Mouse (Mus musculus) NIH3T3 (cell line): ENCODE measurements around the gene Relb.
A peak's percentile ranks its signal among the peaks of the same experiment; 100 is the strongest.

Experiments used
- DNase-seq: peaks from one replicate; pipeline ENCODE4 v3.0.0-alpha.2; 2012; ENCODE audit warnings: low read depth

Relb gene

DNA sequence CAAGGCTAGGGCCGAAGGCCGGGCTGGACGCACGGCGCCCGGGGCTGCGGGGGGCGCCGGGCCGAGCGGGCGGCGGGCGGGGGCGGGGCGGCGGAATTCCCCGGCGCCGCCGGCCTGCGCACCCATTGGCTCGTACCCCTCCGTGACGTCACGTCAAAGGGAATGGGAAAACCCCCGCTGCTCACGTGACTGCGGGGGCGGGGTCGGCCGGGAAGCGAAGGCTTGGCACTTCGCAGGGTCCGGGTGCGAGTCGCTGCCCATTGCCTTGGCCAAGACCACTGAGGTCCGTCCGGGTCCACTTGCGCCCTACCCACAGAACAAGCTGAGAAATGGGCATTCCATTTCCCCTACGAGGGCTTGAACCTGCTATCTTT lies at the start of gene Relb:
TSS of gene Relb (minus strand) at position 78 of the 374 bp plus-strand sequence.
- peak; percentile 97 for DNase-seq

DNA sequence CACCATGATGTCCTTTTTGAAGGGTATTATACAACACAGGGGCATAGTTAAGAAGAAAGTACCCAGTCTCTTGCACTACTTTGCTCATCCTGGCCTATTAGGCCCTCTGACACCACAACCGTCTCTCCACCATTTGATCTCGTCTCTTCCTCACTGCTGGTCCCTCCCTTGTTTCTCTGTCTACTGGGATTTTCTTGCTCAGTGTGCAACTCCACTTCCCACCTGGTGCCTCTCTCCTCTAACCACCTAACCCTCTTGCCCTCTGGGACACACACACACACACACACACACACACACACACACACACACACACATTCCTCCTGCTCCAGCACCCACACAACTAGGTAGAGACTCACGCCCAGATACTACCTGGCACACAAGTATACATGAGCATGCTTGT lies 49.7 kb upstream of the Relb start:
- no peak for DNase-seq

DNA sequence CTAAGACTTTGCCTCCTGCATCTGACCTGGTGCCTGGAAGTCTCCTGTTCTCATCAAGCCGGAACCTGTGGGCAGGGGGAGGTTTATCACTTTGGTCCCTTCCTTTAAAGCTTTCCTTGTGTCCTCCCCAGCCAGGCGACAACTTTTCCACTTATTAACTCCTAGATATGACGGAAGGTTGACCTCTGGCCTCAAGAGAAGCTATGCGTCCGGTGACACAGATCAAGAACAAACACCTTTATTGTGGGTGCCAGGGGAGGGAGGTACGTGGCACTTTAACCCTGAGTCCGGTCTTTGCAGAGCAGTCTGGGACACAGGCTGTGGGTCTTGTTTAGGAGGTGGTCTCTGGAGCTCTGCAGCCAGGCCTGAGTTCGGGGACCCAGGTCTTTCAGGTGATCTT lies 48.6 kb upstream of the Relb start, which contains the start of gene Apoc2:
TSS of gene Apoc2 (minus strand) at position 70 of the 400 bp plus-strand sequence.
- no peak for DNase-seq

DNA sequence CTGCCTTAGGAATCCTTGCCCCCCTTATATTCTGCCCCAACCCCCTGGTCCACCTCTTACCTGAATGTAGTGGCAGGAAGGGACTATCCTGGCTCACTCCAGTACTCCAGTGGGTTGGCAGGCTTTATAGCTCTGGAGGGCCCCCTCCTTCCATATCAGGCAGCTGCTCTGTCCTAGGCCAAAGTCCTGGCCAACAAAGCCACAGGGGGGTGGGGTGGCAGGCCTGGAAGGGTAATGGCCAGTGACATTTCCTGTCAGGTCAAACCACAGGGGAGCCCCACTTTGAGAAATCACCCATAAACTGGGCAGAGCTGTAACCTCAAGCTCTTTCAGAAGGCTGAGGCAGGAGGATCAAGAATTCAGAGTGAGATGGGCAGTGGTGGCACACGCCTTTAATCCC lies 47.4 kb upstream of the Relb start:
- DNase-seq = no peak

DNA sequence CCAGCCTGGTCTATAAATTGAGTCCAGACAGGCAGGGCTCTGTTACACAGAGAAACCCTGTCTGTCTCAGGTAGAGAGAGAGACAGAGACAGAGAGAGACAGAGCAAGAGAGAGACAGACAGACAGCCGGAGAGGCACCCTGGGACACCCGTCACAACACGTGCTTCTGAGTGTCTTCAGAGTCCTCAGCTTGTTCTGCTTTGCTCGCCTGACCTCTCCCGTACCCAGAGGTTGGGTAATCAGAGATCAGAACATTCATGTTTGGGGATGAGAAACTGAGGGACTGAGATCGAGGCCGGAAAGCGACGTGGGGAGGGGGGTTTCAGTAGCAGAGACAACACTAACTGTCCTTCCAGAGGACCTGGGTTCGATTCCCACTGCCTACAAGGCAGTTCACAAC lies 46.6 kb upstream of the Relb start:
- DNase-seq = no peak

DNA sequence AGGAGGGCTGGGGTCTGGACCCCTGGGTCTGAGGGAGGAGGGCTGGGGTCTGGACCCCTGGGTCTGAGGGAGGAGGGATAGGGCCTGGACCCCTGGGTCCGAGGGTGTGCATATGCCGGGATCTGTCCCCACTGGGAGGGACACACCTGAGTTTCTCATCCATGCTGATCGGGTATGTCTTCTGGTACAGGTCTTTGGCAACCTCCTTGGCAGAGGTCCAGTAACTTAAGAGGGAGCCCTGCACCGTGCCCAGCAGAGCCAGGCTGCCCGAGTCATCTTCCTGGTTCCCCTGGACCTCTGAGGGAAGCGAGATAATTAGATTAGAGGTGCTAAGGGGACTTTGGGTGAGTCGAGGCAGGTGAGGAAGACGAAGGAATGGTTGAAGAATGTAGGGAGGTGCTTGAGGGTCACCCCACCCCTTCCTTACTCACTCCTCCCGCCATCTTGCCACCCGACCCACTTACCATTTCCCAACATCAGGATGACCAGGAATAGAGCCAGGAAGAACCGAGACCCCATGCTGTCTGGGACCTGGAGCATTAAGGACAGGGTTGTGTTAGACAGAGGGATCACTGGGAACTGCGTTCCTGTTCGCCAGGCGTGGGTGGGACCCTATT lies 44.0 kb upstream of the Relb start:
- DNase-seq = peak; percentile 21

DNA sequence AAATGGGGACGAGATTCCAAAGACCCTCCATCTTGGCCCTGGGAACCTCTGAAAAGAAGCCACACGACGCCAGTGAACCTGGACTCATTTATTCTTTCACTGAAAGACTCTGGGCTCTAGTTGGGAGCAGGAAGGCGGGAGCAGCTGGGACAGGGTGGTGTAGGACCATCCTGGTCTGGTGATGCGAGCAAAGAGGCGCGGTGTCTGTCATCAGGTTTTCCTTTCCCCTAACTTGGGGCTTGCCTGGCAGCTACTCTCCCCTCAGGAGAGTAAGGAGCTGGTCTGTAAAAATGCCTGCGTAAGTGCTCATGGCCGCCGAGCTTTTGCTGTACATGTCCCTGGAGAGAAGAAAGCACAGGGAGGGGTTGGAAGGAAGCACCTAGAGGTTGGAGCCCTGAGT lies 42.3 kb upstream of the Relb start:
- no peak for DNase-seq

DNA sequence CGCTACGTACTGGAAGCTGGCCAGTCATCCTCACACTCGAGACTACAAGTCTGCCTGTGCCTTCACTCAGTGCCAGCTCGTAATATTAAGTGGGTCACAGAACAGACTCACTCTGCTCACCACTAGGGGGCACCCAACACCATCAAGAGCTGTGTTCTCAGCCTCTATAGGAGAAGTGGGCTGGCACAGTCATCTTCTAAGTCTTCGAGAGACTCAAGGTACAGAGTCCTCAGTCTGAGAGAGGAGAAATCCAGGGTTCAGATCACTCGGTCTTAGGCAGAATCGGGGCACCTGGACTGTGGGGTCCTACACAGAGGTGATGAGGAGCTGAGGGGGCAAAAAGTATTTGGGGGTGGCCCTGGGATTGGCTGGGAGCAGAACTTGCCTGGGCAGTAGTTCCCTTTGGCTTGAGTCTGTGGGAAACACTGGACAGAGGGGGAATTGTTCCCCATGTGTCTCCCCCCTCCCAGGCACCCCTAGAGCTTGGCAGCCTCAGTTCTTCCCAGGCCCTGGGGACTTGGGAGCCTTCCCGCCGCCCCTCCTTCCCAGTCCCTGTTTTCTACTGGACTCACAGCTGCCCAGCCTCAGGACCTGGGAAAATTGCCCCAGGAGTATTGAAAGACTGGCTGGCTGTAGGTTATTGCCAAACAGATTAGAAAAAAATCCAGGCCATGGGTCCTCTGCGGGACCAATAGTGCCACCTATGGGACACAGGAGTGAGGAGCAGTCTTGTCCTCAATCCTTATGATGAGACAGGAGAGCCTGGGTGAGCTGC lies 39.9 kb upstream of the Relb start:
- peak; percentile 97 for DNase-seq

DNA sequence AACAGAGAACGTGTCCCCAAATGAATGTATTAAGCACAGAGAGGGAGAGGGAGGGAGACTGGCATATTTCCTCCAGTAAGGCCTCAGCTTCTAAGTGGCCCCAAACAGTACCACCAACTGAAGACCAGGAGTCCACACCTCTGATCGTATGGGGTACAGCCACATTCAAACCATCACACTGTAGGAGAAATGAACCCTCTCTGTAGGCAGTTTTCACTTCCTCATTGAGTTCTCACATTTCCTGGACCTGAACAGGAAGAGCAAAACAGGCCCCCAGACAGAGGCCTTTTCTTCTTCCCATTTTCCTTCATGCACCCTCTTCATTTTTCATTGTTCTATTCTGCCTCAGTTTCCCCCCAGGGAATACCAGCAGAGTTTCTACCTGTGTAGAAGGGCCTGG lies 38.2 kb upstream of the Relb start:
- no peak for DNase-seq

DNA sequence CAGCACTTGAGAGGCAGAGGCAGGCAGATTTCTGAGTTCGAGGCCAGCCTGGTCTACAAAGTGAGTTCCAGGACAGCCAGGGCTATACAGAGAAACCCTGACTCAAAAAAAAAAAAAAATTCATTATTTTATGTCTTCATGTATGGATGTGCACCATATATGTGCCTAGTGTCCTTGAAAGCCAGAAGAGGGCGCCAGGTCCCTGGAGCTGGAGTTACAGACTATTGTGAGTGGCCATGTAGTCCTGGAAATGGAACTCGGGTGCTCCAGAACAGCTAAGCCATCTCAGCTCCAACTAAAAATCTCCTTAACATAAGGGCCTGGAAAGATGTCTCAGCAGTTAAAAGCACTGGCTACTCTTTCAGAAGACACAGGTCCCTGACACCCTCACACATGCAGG lies 37.5 kb upstream of the Relb start:
- peak; percentile 53 for DNase-seq

DNA sequence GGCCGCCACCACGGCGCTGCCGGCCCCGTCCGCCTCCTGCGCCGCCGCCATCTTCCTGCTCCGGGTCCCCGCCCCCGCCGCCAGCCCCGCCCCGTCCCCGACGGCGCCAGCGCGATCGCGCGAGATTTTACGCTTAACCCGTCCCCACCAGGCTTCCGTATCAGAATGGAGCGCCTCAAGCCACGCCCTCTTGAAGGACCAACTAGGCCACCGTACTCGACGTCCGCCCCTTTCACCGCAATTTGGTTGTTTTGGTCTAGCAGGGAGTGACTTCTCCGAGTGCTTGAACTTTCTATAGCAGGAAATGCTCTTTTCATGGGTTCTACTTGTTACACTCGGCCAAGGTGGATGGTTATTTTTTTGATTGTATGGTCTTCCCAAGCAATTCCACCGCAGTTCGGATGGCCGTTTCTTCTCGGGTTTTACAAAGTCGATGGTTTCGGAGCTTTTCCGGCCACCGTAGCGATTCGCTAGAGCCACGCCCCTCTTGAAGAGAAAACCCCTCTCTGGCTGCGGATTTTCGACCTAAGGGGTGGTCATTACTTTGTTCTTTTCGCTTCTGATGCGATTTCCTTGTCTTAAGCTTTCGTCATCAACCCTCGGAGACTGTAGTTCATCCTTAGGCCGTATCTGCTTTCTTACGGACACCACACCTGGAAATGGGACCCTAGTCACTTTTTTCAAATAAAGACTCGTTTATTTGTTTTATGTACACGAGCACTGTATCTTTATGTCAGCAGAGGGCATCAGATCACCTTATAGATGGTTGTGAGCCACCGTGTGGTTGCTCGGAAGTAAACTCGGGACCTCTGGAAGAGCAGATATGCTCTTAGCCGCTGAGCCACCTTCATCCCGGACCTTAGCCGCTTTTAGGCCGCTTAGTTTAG lies 36.0 kb upstream of the Relb start, which contains the start of gene Clptm1:
TSS of gene Clptm1 (minus strand) at position 79 of the 887 bp plus-strand sequence.
- DNase-seq = peak; percentile 98

DNA sequence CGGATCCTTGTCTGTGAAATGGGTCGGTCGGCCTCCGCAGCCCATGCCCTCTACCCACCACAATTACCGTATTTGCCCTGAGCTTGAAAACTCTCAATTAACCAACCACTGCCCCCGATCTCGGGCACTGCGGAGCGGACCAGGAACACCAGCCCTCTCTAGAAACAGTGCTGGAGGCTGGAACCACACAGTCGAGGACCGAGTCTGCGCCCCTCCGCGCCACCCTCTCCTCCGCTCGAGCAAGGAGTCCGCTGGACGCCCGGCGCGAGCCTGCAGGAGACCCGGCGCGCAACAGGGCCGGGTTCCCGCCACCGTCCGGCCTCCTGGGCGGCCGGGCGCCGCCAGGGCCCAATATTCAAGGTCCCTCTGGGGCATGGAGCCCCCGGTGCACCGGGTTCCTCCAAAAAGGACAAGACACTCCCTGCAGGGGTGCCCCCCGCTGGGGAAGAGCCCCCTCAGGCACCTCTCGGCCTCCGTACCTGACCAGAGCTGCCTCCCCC lies 35.3 kb upstream of the Relb start:
- no peak for DNase-seq

DNA sequence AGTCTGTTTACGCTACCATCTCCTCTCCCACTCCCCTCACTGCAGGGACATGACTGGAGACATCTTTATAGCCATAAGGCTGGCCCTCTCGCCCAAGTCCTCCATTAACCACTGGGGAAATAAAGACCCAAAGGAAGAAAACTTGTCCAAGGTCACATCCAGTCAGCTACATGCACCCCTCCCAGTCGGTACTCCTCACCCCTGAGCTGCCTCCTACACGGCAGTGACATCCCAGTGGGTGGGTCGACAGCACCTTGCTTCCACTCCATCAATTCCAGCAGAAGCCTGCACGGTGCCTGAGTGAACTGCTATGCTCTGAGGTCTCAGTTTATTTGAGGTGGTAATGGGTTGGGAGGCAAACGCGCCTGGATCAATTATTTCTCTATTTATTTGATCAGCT lies 34.7 kb upstream of the Relb start:
- no peak for DNase-seq

DNA sequence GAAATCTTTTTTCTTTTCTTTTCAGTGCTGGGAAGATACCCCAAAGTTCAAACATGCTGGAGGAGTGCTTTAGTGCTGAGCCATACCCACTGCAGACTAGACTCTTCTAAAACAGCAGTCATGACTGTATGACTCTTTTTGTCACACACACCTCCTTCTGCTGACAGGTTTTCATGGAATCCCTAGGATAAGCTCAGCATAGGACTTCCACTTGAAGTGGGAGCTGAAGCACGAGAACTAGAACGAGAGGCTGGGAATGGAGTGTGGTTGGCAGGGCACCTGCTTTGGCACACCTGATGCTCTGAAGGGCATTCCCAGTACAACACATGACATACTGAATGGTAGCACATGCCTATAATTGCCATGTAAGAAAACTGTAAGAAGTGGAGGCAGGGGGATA lies 23.4 kb upstream of the Relb start:
- DNase-seq = no peak

DNA sequence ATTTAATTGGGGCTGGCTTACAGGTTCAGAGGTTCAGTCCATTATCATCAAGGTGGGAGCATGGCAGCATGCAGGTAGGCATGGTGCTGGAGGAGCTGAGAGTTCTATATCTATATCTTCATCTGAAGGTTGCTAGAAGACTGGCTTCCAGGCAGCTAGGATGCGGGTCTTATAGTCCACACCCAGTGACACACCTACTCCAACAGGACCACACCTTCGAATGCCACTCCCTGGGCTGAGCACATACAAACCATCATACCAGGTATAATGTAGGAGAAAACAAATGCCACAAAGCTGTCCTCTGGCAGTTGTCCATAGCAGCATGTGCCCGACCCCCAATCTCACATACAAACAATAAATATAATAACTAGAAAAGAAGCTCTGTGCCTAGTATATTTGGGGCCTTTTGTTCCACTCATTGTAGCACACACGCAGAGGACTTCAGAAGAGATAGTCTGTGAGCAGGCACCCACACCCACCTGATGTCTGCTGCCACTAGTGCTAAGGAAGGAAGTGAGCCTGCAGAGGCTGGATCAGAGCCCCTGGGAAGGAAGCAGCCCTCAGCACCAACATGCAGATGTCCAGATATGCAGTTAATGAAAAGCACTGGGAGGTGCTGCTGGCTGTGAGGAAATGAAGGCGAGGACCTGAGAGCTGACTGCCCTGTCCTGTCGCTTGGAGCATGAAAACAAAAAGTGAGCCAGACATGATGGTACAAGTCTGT lies 22.0 kb upstream of the Relb start:
- no peak for DNase-seq

DNA sequence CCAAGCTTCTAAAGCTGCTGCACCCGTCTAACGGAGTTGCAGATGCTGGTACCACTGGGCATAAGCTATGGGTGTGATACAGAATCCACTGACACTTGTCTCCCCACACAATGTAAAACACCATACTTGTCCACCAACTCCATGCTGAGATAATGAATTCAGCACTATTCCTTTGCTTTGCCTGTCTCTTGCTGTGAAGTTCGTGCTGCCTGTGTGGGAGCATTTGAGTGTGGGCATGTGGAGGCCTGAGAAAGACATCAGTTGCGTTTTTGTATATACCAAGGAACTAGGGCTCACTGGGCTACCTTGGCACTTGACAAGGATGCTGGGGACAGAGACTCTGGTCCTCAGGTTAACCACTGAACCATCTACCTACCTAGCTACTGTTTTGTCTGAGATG lies 12.0 kb upstream of the Relb start:
- DNase-seq = no peak

DNA sequence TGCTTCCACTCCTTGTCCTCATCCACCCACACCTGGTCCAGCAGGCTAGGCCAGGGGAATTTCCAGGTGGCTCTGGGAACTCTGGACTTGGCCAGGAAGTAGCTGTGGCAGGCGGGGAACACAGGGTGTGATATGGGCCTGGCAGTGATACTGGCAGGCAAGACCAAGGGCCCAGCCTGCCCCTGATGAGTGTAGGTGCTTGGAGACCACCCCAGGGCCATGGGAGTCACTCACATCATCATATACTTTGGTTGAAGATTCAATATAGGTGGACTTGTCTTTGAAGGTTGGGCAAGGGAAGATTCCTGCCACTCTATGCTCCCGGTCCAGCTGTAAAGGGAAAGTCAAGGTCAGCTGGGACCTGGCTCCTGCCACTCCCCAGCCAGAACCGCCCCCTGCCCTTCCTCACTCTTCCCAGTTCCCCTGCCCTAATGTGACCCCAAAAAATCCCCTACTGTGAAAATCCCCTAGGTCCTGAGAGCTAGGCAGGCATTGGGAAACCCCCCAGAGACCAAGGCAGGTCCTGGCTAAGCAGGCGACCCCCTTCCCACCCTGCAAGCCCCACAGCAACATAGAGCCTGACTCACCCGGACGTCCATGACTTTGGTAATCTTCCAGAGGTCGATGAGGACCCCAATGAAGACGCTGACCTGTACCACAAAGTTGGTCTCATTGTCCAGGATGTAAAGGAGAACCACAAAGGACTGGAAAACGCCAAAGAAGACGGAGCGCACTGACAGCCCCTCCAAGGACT lies 6.0 kb upstream of the Relb start:
- no peak for DNase-seq

DNA sequence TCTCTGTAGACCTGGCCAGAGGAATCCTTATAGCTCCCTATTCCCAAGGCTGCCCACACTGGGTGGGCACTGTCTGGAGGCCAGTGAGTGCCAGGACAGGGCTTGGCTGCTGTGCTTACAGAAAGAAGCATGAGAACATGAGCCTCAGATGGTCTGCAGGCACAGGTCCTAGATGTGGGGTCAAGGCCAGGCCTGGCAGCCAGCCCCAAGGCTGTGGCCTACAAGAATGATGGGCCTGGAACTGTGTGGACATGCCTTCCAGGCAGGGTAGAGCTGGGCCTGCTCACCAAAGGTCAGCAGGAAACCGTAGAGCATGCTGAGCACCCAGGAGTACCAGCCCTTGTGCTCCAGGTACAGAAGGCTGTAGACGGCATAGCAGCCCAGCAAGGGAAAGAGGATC lies 5.4 kb upstream of the Relb start:
- no peak for DNase-seq

DNA sequence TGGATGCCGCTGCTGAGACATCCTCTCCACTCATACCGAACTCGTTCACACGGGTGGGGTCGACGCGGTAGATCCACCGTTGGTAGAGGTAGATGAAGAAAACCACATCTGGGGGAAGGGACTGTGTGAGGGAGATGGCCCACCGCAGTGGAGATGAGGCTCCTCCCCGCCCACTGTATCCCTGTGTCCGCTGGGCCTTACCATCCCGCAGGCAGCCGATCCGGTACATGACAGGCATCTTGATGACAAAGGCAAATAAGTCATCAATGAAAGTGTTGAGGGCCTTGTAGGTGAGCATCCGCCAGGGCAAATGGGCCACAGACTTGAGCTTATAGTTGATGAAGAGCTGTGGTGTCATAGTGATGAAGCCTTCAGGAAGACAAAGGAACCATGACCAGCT lies 4.6 kb upstream of the Relb start:
- DNase-seq = no peak

DNA sequence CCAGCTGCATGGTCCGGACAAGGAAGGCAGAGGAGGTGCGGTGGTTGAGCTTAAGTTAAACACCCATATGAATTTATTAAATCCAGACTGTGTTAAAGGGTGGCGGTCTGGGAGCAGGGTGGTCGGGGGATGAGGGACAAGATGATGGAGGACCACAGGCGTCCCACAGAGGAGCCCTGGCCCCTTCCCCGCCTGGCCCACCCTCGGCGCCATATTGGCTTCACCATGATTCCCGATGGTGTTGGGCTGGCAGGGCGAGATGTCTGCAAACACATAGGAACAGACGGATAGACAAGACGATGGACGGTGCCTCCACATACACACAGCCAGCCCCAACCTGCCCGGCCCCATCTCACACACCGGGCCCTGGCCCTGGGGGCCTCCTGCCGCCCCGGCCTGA lies 4.0 kb upstream of the Relb start:
- no peak for DNase-seq

DNA sequence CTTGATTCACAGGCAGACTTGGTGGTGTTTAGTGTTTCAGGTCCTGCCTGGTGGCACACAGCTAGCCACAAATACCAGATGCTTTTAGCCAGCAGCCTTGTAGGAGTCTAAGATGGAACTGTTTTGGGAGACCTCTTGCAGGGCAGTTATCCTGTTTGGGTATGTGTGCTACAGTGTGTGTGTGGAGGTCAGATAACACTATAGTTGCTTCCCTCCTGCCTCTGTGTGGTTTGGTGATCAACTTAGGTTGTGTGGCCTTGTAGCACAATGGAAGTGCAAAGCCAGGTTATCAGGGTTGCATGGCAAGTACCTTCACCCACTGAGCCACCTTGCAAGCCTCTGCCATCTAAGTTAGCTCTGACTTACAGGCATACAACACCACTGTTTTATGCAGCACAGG lies 3.5 kb upstream of the Relb start:
- DNase-seq = no peak
